Mouse (Mus musculus): ENCODE measurements around the gene Prss46. TPM values are rescaled to one million over a fixed set of nuclear protein-coding genes. Genes with fewer than 3 reads are reported as not detected.
"Not testable (repeated sequence)": the region's sequence is repeated elsewhere in the genome, so short reads cannot be mapped to it uniquely, and the experiment has no call there.

Gene Prss46
- polyA plus RNA-seq (2012; rRNA removed): not detected in 2 replicates

DNA sequence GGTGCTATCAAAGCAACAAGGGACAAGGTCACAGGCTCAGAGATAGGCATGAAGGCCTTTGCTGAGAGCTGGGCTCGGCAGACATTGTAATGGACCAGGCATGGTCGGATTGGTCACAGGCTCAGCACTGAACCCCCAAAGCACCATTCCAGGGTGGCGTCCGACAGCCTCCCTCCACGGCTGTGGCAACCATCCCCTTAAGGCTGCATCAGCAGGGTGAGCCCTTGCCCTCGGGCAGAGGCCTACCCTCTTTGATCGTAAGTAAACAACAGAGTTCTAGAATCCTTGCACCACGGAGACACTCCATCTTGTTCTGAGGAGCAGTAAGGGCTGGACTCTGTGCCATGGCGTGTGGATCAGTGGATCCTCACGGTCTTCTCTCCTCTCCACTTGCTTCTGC lies at the start of gene Prss46:
Prss46 (plus strand) TSS at position 301 of the 400 bp plus-strand sequence.
- H3K4me3 ChIP-seq (ENCODE audit: insufficient read depth, low read length): no peak within 1 kb of the TSS
- H3K4me1 ChIP-seq (ENCODE audit: control insufficient read depth, insufficient read depth, low read length): no peaks in the 10 kb centered on the region
- H3K27ac ChIP-seq (ENCODE audit: insufficient read depth, low read length): no peak within 1 kb of the TSS
- no peak for TF ChIP-seq CTCF (IDR thresholded peaks at IDR 0.05; ENCODE audit: extremely low read depth, insufficient read depth, low read length)
- TF ChIP-seq POLR2A (IDR thresholded peaks at IDR 0.05; ENCODE audit: extremely low read depth, insufficient read depth, low read length): no peak

GRCm38 (mm10) chr9:110797013-110797412 lies 47.3 kb upstream of the Prss46 start:
- Histone ChIP-seq H3K4me1 (ENCODE audit: control insufficient read depth, insufficient read depth, low read length) (no peaks in the 10 kb centered on the region), H3K27ac (ENCODE audit: insufficient read depth, low read length) (no peak overlapping the region), H3K4me3 (ENCODE audit: insufficient read depth, low read length) (no peak overlapping the region)
- TF ChIP-seq CTCF (IDR thresholded peaks at IDR 0.05; ENCODE audit: extremely low read depth, insufficient read depth, low read length): no peak
- no peak for TF ChIP-seq POLR2A (IDR thresholded peaks at IDR 0.05; ENCODE audit: extremely low read depth, insufficient read depth, low read length)

DNA sequence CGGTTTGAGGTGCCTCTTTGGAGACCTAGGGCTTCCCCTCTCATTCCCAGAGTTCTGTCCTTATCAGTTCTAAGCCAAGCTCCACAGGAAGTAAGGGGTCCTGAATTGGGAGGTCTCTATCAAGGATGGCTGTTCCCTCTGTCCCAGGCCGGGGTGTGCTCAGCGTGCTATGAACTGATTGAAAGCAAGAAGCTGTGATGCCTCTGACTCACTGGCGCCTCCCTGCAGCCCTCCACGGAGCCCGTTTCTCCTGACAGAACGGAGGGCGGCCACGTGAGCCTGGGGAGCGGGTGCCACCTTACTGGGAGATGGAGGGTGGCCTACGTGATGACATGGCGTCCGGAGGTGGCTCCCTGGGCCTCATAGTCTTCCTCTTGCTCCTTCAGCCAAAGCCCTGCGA lies 46.4 kb upstream of the Prss46 start, which contains the start of gene Prss42:
Prss42 (plus strand) TSS at position 301 of the 400 bp plus-strand sequence.
- H3K4me3 ChIP-seq (ENCODE audit: insufficient read depth, low read length): no peak within 1 kb of the TSS
- no peak within 1 kb of the TSS for H3K27ac ChIP-seq (ENCODE audit: insufficient read depth, low read length)
- TF ChIP-seq CTCF (IDR thresholded peaks at IDR 0.05; ENCODE audit: extremely low read depth, insufficient read depth, low read length) (no peak), POLR2A (IDR thresholded peaks at IDR 0.05; ENCODE audit: extremely low read depth, insufficient read depth, low read length) (no peak)
- H3K4me1 ChIP-seq (ENCODE audit: control insufficient read depth, insufficient read depth, low read length): no peaks in the 10 kb centered on the region

DNA sequence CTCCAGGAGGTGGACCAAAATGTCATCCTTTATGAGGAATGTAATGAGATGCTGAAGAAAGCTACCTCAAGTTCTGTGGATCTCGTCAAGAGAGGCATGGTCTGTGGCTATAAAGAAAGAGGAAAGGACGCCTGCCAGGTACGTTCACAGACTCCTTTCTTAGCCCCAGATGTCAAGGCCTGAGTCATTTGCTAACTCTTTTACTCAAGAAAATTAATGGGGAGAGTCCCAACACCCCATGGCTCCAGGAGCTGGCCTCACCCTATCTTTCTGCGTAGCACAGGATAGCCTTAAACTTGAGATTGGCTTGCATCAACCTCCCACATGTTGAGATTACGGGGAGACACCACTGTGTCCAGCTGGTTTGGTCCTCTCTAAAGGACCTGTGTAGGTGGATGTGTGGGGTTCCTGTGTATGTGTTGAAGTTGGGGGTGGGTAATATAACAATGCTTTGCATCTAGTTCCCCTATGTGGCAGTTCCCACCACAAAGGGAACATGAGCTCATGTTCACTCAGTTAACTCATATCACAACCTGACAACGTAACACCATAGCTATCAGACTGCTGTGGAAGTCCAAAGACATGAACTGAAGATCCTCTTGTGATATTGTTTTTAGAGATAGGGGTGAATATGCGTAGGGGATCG lies 43.3 kb upstream of the Prss46 start:
- no peaks in the 10 kb centered on the region for H3K4me1 ChIP-seq (ENCODE audit: control insufficient read depth, insufficient read depth, low read length)
- no peak overlapping the region for H3K4me3 ChIP-seq (ENCODE audit: insufficient read depth, low read length)
- TF ChIP-seq CTCF (IDR thresholded peaks at IDR 0.05; ENCODE audit: extremely low read depth, insufficient read depth, low read length): no peak
- TF ChIP-seq POLR2A (IDR thresholded peaks at IDR 0.05; ENCODE audit: extremely low read depth, insufficient read depth, low read length): no peak
- H3K27ac ChIP-seq (ENCODE audit: insufficient read depth, low read length): no peak overlapping the region

DNA sequence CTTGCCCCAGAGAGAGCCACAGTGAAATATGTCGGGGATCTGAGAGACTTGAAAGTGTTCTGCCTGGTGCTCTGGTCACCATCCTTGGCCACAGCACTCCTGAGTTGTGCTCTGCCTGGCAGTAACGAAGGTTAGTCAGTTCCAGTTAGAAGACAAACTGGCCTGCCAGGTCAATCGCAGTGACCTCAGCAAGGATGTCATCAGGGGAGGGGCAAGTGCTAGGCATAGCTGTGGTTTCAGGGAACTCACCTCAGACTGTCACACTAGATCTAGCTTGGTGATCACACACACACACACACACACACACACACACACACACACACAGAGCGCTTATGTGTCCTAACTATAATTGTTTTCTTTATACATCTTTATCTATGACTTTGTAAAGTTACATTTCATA lies 41.0 kb upstream of the Prss46 start:
- Histone ChIP-seq H3K4me1 (ENCODE audit: control insufficient read depth, insufficient read depth, low read length) (no peaks in the 10 kb centered on the region), H3K27ac (ENCODE audit: insufficient read depth, low read length) (no peak overlapping the region), H3K4me3 (ENCODE audit: insufficient read depth, low read length) (no peak overlapping the region)
- no peak for TF ChIP-seq POLR2A (IDR thresholded peaks at IDR 0.05; ENCODE audit: extremely low read depth, insufficient read depth, low read length)
- TF ChIP-seq CTCF (IDR thresholded peaks at IDR 0.05; ENCODE audit: extremely low read depth, insufficient read depth, low read length): no peak

GRCm38 (mm10) chr9:110810051-110810450 lies 34.3 kb upstream of the Prss46 start:
- TF ChIP-seq CTCF (IDR thresholded peaks at IDR 0.05; ENCODE audit: extremely low read depth, insufficient read depth, low read length) (no peak), POLR2A (IDR thresholded peaks at IDR 0.05; ENCODE audit: extremely low read depth, insufficient read depth, low read length) (no peak)
- H3K27ac ChIP-seq (ENCODE audit: insufficient read depth, low read length): no peak overlapping the region

DNA sequence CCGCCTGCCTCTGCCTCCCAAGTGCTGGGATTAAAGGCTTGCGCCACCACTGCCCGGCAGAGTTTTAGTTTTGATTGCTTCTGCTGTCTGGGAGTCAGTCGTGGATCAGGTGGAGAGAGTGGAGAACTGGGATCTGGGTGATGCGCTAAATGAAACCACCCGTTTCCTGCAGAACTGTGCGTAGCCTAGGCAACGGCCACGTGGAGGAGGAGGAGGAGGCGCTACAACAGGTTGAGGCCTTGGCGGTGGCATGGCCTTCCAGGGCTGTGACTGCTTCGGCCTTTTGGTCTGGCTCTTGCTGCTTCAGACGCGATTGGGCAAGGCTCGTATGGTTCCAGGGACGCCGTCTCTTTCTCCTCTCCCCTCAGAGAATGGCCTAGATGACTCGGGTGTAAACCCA lies 30.5 kb upstream of the Prss46 start, which contains the start of gene Prss44:
Prss44 (plus strand) TSS at position 206 of the 400 bp plus-strand sequence.
- Histone ChIP-seq H3K4me3 (ENCODE audit: insufficient read depth, low read length) (no peak within 1 kb of the TSS), H3K4me1 (ENCODE audit: control insufficient read depth, insufficient read depth, low read length) (no peaks in the 10 kb centered on the region), H3K27ac (ENCODE audit: insufficient read depth, low read length) (no peak within 1 kb of the TSS)
- no peak for TF ChIP-seq CTCF (IDR thresholded peaks at IDR 0.05; ENCODE audit: extremely low read depth, insufficient read depth, low read length)
- no peak for TF ChIP-seq POLR2A (IDR thresholded peaks at IDR 0.05; ENCODE audit: extremely low read depth, insufficient read depth, low read length)

More at GRCm38 (mm10) chr9:110810051-110810450, 34.3 kb upstream of the Prss46 start:
- Histone ChIP-seq H3K4me1 (ENCODE audit: control insufficient read depth, insufficient read depth, low read length) (no peaks in the 10 kb centered on the region), H3K4me3 (ENCODE audit: insufficient read depth, low read length) (no peak overlapping the region)

GRCm38 (mm10) chr9:110820546-110820945 lies 23.8 kb upstream of the Prss46 start:
- not testable (repeated sequence) for H3K27ac ChIP-seq (ENCODE audit: insufficient read depth, low read length); H3K4me3 ChIP-seq (ENCODE audit: insufficient read depth, low read length); H3K4me1 ChIP-seq (ENCODE audit: control insufficient read depth, insufficient read depth, low read length)

- H3K27ac ChIP-seq (ENCODE audit: insufficient read depth, low read length): no peak overlapping the region
- no peaks in the 10 kb centered on the region for H3K4me1 ChIP-seq (ENCODE audit: control insufficient read depth, insufficient read depth, low read length)
- TF ChIP-seq POLR2A (IDR thresholded peaks at IDR 0.05; ENCODE audit: extremely low read depth, insufficient read depth, low read length) (no peak), CTCF (IDR thresholded peaks at IDR 0.05; ENCODE audit: extremely low read depth, insufficient read depth, low read length) (no peak)
- no peak overlapping the region for H3K4me3 ChIP-seq (ENCODE audit: insufficient read depth, low read length)
Observed at GRCm38 (mm10) chr9:110821436-110821835, 22.9 kb upstream of the Prss46 start.

- TF ChIP-seq POLR2A (IDR thresholded peaks at IDR 0.05; ENCODE audit: extremely low read depth, insufficient read depth, low read length): no peak
- no peak for TF ChIP-seq CTCF (IDR thresholded peaks at IDR 0.05; ENCODE audit: extremely low read depth, insufficient read depth, low read length)
- Histone ChIP-seq H3K4me1 (ENCODE audit: control insufficient read depth, insufficient read depth, low read length) (no peaks in the 10 kb centered on the region), H3K27ac (ENCODE audit: insufficient read depth, low read length) (no peak overlapping the region), H3K4me3 (ENCODE audit: insufficient read depth, low read length) (no peak overlapping the region)
Observed at GRCm38 (mm10) chr9:110825426-110825825, 18.9 kb upstream of the Prss46 start.
